Mouse (Mus musculus): Measurements from ENCODE around the gene Tmem138.

DNA sequence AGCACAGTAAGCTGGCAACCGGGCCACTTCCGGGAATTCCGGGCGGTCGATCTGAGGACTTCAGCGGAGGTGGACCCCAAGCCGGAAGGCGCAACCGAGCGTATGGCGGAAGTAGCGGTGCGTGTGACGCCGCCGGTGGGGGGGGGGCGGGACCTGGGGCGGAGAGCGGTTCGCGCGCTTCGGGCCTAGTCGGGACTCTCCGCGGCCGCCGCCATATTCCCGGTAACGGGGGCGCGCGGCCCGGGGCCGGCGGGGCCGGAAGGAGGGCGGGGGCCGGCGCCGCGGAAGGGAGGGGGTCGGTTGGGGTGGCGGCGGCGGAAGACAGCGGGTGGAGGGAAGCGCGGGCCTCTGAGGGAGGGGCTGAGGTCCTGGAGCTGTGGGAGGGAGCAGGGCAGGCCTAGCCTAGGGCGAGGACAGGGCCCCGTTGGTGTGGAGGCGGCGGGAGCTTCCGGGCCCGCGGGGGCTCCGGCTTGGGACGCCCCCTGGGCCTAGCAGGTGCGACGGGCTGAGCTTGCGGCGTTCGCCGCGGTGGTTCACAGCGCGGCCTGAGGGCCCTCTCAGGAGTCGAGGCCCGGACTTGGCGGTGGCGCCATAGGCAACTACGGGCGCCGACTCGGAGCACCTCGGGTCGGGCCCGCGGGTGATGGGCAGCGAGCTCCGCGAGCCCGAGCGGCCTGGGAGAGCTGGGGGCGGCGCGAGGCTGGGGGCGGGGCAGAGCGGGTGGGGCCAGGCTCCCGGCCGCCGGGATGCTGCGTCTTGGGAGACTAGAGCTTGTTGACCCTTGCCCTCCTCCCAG is 51.9 kb downstream of the Tmem138 start, which contains the start of gene Cpsf7:
- no peak for TF ChIP-seq CTCF (IDR thresholded peaks at IDR 0.05; ENCODE audit: borderline replicate concordance, insufficient read depth, low read depth, low read length)
- TF ChIP-seq POLR2A (IDR thresholded peaks at IDR 0.05; ENCODE audit: borderline replicate concordance, insufficient read depth, low read length): peak; percentile 47; the same call in 1 of the 2 replicates

All from cerebellum, adult 2 months (tissue).